Mouse (Mus musculus) embryonic facial prominence, embryonic 10.5 days (tissue): Measurements from ENCODE around the gene Pou6f2. TPM values are rescaled to one million over a fixed set of nuclear protein-coding genes. Genes with fewer than 3 reads are reported as not detected.

ENCODE experiments used
- DNase-seq: peaks from one replicate; pipeline ENCODE4 v3.0.0-alpha.2; 2017; ENCODE audit warnings: low spot score
- H3K27ac ChIP-seq: fragments of 300-500 bp; sonication (generic); replicated peaks from 2 replicates; pipeline ENCODE4 v1.5.1; 2016; ENCODE audit warnings: mild to moderate bottlenecking
- H3K27me3 ChIP-seq: fragments of 300-500 bp; sonication (generic); replicated peaks from 2 replicates; pipeline ENCODE4 v1.6.1; 2016; ENCODE audit warnings: low read depth, mild to moderate bottlenecking; ENCODE audit not compliant: poor library complexity, severe bottlenecking
- H3K36me3 ChIP-seq: fragments of 300-500 bp; sonication (generic); replicated peaks from 2 replicates; pipeline ENCODE4 v1.6.1; 2016; ENCODE audit warnings: mild to moderate bottlenecking, moderate library complexity
- H3K4me1 ChIP-seq: fragments of 300-500 bp; sonication (generic); 2 replicates; pipeline ENCODE4 v1.6.1; 2016
- H3K4me3 ChIP-seq: fragments of 300-500 bp; sonication (generic); 2 replicates; pipeline ENCODE4 v1.5.1; 2016; ENCODE audit warnings: mild to moderate bottlenecking, moderate library complexity
- H3K9me3 ChIP-seq: fragments of 300-500 bp; sonication (generic); 2 replicates; pipeline ENCODE4 v1.6.1; 2016; ENCODE audit warnings: mild to moderate bottlenecking
- WGBS: fragments of 180-500 bp; shearing (Covaris S2); methylation state at CpG from one replicate; pipeline ENCODE4 v1.1.7; 2016; 5-methylcytosine and 5-hydroxymethylcytosine counted together
- polyA plus RNA-seq: library from polyadenylated mRNA; unstranded; fragments of >200 nt; fragmentation: Nextera tagmentation; extraction: Ambion mirVana; gene quantifications from 2 replicates; pipeline ENCODE4 v1.2.1, GENCODE M21; 2016

Gene Pou6f2
- 1.3 and 2.2 TPM in 2 replicates for polyA plus RNA-seq

GRCm38 (mm10) chr13:18397586-18397985, at the start of gene Pou6f2:
Gene Pou6f2 (minus strand): TSS chr13:18397686.
- Histone ChIP-seq H3K27ac (no peak within 1 kb of the TSS), H3K9me3 (no peaks in the 10 kb centered on the region), H3K36me3 (no peaks in the 10 kb centered on the region), H3K4me3 (no peak within 1 kb of the TSS), H3K4me1 (no peaks in the 10 kb centered on the region), H3K27me3 (no peaks in the 10 kb centered on the region)
- no peak for DNase-seq
- WGBS = 85% methylated on average over 6 of the region's 6 CpGs

- Histone ChIP-seq H3K4me1 (no peaks in the 10 kb centered on the region), H3K36me3 (no peaks in the 10 kb centered on the region), H3K4me3 (no peak overlapping the region), H3K9me3 (no peaks in the 10 kb centered on the region), H3K27me3 (no peaks in the 10 kb centered on the region), H3K27ac (no peak overlapping the region)
- 76% methylated on average over 3 of the region's 3 CpGs for WGBS
- DNase-seq = no peak
Observed at GRCm38 (mm10) chr13:18439858-18440257, 42.4 kb upstream of the Pou6f2 start.

- H3K4me3 ChIP-seq = no peak overlapping the region
- no peaks in the 10 kb centered on the region for H3K4me1 ChIP-seq
- H3K36me3 ChIP-seq = no peaks in the 10 kb centered on the region
- no peak for DNase-seq
- WGBS = 90% methylated on average over 4 of the region's 4 CpGs
- H3K9me3 ChIP-seq = no peaks in the 10 kb centered on the region
- no peak overlapping the region for H3K27ac ChIP-seq
- no peaks in the 10 kb centered on the region for H3K27me3 ChIP-seq
Observed at GRCm38 (mm10) chr13:18387673-18388072, 9.8 kb downstream of the Pou6f2 start.

GRCm38 (mm10) chr13:18363373-18363772, 34.1 kb downstream of the Pou6f2 start:
- Histone ChIP-seq H3K4me1 (peaks cover 9% of the 10 kb centered on the region), H3K9me3 (no peaks in the 10 kb centered on the region), H3K27ac (no peak overlapping the region), H3K27me3 (no peaks in the 10 kb centered on the region), H3K4me3 (no peak overlapping the region), H3K36me3 (no peaks in the 10 kb centered on the region)
- DNase-seq = no peak
- WGBS = 39% methylated on average over 2 of the region's 2 CpGs

- DNase-seq = no peak
- Histone ChIP-seq H3K27ac (no peak overlapping the region), H3K36me3 (no peaks in the 10 kb centered on the region), H3K4me1 (peaks cover 14% of the 10 kb centered on the region), H3K4me3 (no peak overlapping the region), H3K9me3 (no peaks in the 10 kb centered on the region), H3K27me3 (no peaks in the 10 kb centered on the region)
- WGBS = 80% methylated on average over 4 of the region's 4 CpGs
Observed at GRCm38 (mm10) chr13:18344580-18345333, 52.7 kb downstream of the Pou6f2 start.

- WGBS = 78% methylated on average over 10 of the region's 10 CpGs
- no peak overlapping the region for H3K4me3 ChIP-seq
- H3K9me3 ChIP-seq = no peaks in the 10 kb centered on the region
- no peaks in the 10 kb centered on the region for H3K27me3 ChIP-seq
- peaks cover 12% of the 10 kb centered on the region for H3K4me1 ChIP-seq
- DNase-seq = no peak
- H3K36me3 ChIP-seq = no peaks in the 10 kb centered on the region
- no peak overlapping the region for H3K27ac ChIP-seq
Observed at GRCm38 (mm10) chr13:18338910-18339501, 58.5 kb downstream of the Pou6f2 start.

GRCm38 (mm10) chr13:18338022-18338421, 59.5 kb downstream of the Pou6f2 start:
- no peak for DNase-seq
- Histone ChIP-seq H3K4me3 (no peak overlapping the region), H3K9me3 (no peaks in the 10 kb centered on the region), H3K4me1 (peaks cover 2% of the 10 kb centered on the region), H3K27me3 (no peaks in the 10 kb centered on the region), H3K27ac (no peak overlapping the region), H3K36me3 (no peaks in the 10 kb centered on the region)
- 75% methylated on average over 2 of the region's 2 CpGs for WGBS

GRCm38 (mm10) chr13:18334035-18334434, 63.5 kb downstream of the Pou6f2 start:
- H3K27ac ChIP-seq = no peak overlapping the region
- H3K9me3 ChIP-seq = no peaks in the 10 kb centered on the region
- DNase-seq = no peak
- no peaks in the 10 kb centered on the region for H3K27me3 ChIP-seq
- no peaks in the 10 kb centered on the region for H3K4me1 ChIP-seq
- 89% methylated on average over 4 of the region's 4 CpGs for WGBS
- no peaks in the 10 kb centered on the region for H3K36me3 ChIP-seq
- H3K4me3 ChIP-seq = no peak overlapping the region

GRCm38 (mm10) chr13:18332596-18332995, 64.9 kb downstream of the Pou6f2 start:
- Histone ChIP-seq H3K27ac (no peak overlapping the region), H3K4me1 (no peaks in the 10 kb centered on the region), H3K9me3 (no peaks in the 10 kb centered on the region), H3K36me3 (no peaks in the 10 kb centered on the region), H3K27me3 (no peaks in the 10 kb centered on the region), H3K4me3 (no peak overlapping the region)
- no peak for DNase-seq
- 38% methylated on average over 1 of the region's 1 CpGs for WGBS

- 63% methylated on average over 6 of the region's 6 CpGs for WGBS
- no peaks in the 10 kb centered on the region for H3K36me3 ChIP-seq
- no peaks in the 10 kb centered on the region for H3K9me3 ChIP-seq
- H3K4me3 ChIP-seq = no peak overlapping the region
- no peak for DNase-seq
- no peaks in the 10 kb centered on the region for H3K4me1 ChIP-seq
- no peak overlapping the region for H3K27ac ChIP-seq
- no peaks in the 10 kb centered on the region for H3K27me3 ChIP-seq
Observed at GRCm38 (mm10) chr13:18323980-18324678, 73.4 kb downstream of the Pou6f2 start.

- Histone ChIP-seq H3K9me3 (no peaks in the 10 kb centered on the region), H3K27me3 (no peaks in the 10 kb centered on the region), H3K36me3 (no peaks in the 10 kb centered on the region), H3K4me1 (no peaks in the 10 kb centered on the region), H3K27ac (no peak overlapping the region), H3K4me3 (no peak overlapping the region)
- 79% methylated on average over 8 of the region's 8 CpGs for WGBS
- no peak for DNase-seq
Observed at GRCm38 (mm10) chr13:18323407-18323806, 74.1 kb downstream of the Pou6f2 start.

GRCm38 (mm10) chr13:18312613-18313012, 84.9 kb downstream of the Pou6f2 start:
- Histone ChIP-seq H3K27me3 (no peaks in the 10 kb centered on the region), H3K4me3 (no peak overlapping the region), H3K36me3 (no peaks in the 10 kb centered on the region), H3K27ac (no peak overlapping the region), H3K4me1 (no peaks in the 10 kb centered on the region), H3K9me3 (no peaks in the 10 kb centered on the region)
- DNase-seq = no peak
- WGBS = 76% methylated on average over 8 of the region's 8 CpGs

- Histone ChIP-seq H3K4me3 (no peak overlapping the region), H3K4me1 (no peaks in the 10 kb centered on the region), H3K9me3 (no peaks in the 10 kb centered on the region), H3K36me3 (no peaks in the 10 kb centered on the region), H3K27me3 (no peaks in the 10 kb centered on the region), H3K27ac (no peak overlapping the region)
- no peak for DNase-seq
- 70% methylated on average over 7 of the region's 7 CpGs for WGBS
Observed at GRCm38 (mm10) chr13:18309024-18309423, 88.5 kb downstream of the Pou6f2 start.
